Mouse (Mus musculus): ENCODE results near the gene Ddit4.

GRCm38 (mm10) chr10:59957171-59958149, 5.8 kb upstream of the Ddit4 start:
- TF ChIP-seq CTCF (IDR thresholded peaks at IDR 0.05; ENCODE audit: low read depth), result no peak
- no peak for TF ChIP-seq EP300 (IDR thresholded peaks at IDR 0.05; ENCODE audit: low read depth)
